Mouse (Mus musculus) thymus, adult 2 months (tissue): ENCODE data around the gene 1700061G19Rik. TPM values are rescaled to one million over a fixed set of nuclear protein-coding genes. Genes with fewer than 3 reads are reported as not detected.
A peak's percentile ranks its signal among the peaks of the same experiment; 100 is the strongest.

ENCODE experiments used
- DNase-seq: peaks from one replicate; pipeline ENCODE4 v3.0.0; 2021
- H3K27ac ChIP-seq: fragments of 200-500 bp; 2 replicates; pipeline ENCODE4 v1.5.1; 2012; ENCODE audit warnings: low read length, control low read depth; ENCODE audit not compliant: control insufficient read depth, insufficient read depth
- H3K27me3 ChIP-seq: fragments of 200-500 bp; 2 replicates; pipeline ENCODE4 v1.6.1; 2012; ENCODE audit warnings: mild to moderate bottlenecking, low read length, moderate library complexity, mixed read lengths; ENCODE audit not compliant: control insufficient read depth, insufficient read depth
- H3K36me3 ChIP-seq: fragments of 200-500 bp; 2 replicates; pipeline ENCODE4 v1.6.1; 2012; ENCODE audit warnings: mild to moderate bottlenecking, low read length, moderate library complexity; ENCODE audit not compliant: control insufficient read depth, insufficient read depth
- H3K4me1 ChIP-seq: fragments of 200-500 bp; replicated peaks from 2 replicates; pipeline ENCODE4 v1.6.1; 2012; ENCODE audit warnings: low read length; ENCODE audit not compliant: control insufficient read depth, insufficient read depth
- H3K4me3 ChIP-seq: fragments of 200-500 bp; 2 replicates; pipeline ENCODE4 v1.5.1; 2012; ENCODE audit warnings: mild to moderate bottlenecking, low read length, control low read depth, moderate library complexity; ENCODE audit not compliant: control insufficient read depth, insufficient read depth
- CTCF ChIP-seq: fragments of 200-500 bp; IDR thresholded peaks from 2 replicates; pipeline ENCODE4 v1.5.1; 2012; ENCODE audit warnings: mild to moderate bottlenecking, control low read depth, low read length, moderate library complexity, borderline replicate concordance; ENCODE audit not compliant: control insufficient read depth, poor library complexity, insufficient read depth; ENCODE audit errors: extremely low read depth
- POLR2A ChIP-seq: fragments of 200-500 bp; IDR thresholded peaks from 2 replicates; pipeline ENCODE4 v1.6.1; 2012; ENCODE audit warnings: mild to moderate bottlenecking, low read length, control low read depth, moderate library complexity; ENCODE audit not compliant: control insufficient read depth, poor library complexity, insufficient read depth; ENCODE audit errors: extremely low read depth
- WGBS: fragments of 180-500 bp; shearing (Covaris S2); methylation state at CpG from one replicate; pipeline ENCODE4 v1.1.7; 2018; 5-methylcytosine and 5-hydroxymethylcytosine counted together
- polyA plus RNA-seq: library from polyadenylated mRNA; depleted of rRNA; stranded (reverse); fragments of >200 nt; gene quantifications from 2 replicates; pipeline ENCODE4 v1.2.3, GENCODE M21; 2012

The 1700061G19Rik gene
- polyA plus RNA-seq, 1 experiment = 0.19 TPM

- H3K27me3 ChIP-seq = no peaks in the 10 kb centered on the region
- no peak overlapping the region for H3K4me3 ChIP-seq
- no peak overlapping the region for H3K27ac ChIP-seq
- no peak for DNase-seq
- WGBS = 96% methylated on average over 13 of the region's 13 CpGs
- TF ChIP-seq POLR2A (no peak), CTCF (no peak)
- no peaks in the 10 kb centered on the region for H3K36me3 ChIP-seq
- peaks cover 5% of the 10 kb centered on the region; the same call in 1 of the 2 replicates for H3K4me1 ChIP-seq
Observed at GRCm38 (mm10) chr17:56849710-56850109, 25.6 kb upstream of the 1700061G19Rik start.

GRCm38 (mm10) chr17:56851167-56851566, 24.1 kb upstream of the 1700061G19Rik start:
- Histone ChIP-seq H3K36me3 (no peaks in the 10 kb centered on the region), H3K27me3 (no peaks in the 10 kb centered on the region), H3K4me3 (no peak overlapping the region), H3K4me1 (peaks cover 9% of the 10 kb centered on the region; the same call in 1 of the 2 replicates), H3K27ac (no peak overlapping the region)
- no peak for TF ChIP-seq POLR2A
- TF ChIP-seq CTCF = no peak
- DNase-seq = no peak
- 89% methylated on average over 3 of the region's 3 CpGs for WGBS

DNA sequence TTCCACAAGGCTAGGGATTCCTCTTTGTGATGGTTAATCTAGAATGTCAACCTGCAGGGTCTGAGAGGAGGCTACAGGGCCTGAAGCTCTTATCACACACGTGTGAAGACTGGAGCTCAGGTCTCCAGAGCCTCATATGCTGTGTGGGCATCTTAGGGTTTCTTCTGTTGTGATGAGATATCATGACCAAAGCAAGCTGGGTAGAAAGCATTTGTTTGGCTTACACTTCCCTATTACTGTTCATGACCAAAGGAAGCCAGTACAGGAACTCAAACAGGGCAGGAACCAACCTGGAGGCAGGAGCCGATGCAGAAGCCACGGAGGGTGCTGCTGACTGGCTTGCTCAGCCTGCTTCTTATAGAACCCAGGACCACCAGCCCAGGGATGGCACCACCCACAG, 19.9 kb upstream of the 1700061G19Rik start:
- WGBS = 55% methylated on average over 3 of the region's 3 CpGs
- DNase-seq = no peak
- no peaks in the 10 kb centered on the region for H3K36me3 ChIP-seq
- H3K4me3 ChIP-seq = no peak overlapping the region
- no peaks in the 10 kb centered on the region for H3K27me3 ChIP-seq
- H3K4me1 ChIP-seq = 0 out of 2 replicates have a peak, but pooled peaks cover 3% of the 10 kb centered on the region
- TF ChIP-seq CTCF (no peak), POLR2A (no peak)
- no peak overlapping the region for H3K27ac ChIP-seq

DNA sequence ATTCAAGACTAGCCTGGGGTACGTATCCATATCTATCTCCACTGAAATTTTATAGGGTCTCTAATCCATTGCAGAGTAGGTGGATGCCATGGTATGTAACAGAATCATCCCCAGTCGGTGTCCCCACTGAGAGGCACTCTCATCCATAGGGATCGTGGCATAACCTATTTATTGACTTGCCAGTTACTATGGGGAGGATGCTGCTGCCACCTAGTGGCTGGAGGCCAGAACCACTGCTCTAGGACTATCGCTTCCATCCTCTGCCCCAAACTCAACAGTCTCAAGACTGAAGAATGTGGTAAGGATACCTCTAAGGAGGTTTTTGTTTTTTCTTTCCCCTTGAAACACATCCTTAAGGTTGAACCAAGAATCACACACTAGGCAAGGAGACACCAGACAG, 17.1 kb upstream of the 1700061G19Rik start:
- no peak overlapping the region for H3K4me3 ChIP-seq
- no peaks in the 10 kb centered on the region for H3K27me3 ChIP-seq
- no peaks in the 10 kb centered on the region for H3K36me3 ChIP-seq
- H3K4me1 ChIP-seq = peaks cover 6% of the 10 kb centered on the region; the same call in 1 of the 2 replicates
- TF ChIP-seq POLR2A (no peak), CTCF (peak; percentile 23; the same call in 1 of the 2 replicates)
- H3K27ac ChIP-seq = no peak overlapping the region
- peak; percentile 72 for DNase-seq
- WGBS = 48% methylated on average over 4 of the region's 4 CpGs

DNA sequence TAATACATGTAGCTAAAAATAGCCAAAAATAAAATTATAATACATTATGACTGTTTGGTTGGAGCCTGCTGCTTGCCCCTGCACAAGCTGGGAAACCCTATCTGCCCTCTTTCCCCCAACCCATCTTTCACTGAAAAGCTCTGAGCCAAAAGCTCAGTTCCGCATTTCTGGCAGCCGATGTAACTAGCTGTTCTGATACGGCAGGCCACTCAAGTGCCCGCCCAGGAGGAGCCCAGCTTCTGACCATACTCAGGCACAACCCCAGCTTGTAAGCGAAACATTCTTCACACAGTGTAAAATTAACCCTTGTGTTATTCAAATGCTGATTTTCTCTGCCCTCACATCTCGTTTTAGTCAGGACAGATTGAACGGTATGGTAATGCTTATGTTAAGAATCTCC, 16.4 kb upstream of the 1700061G19Rik start:
- no peak overlapping the region for H3K27ac ChIP-seq
- peaks cover 6% of the 10 kb centered on the region; the same call in 1 of the 2 replicates for H3K4me1 ChIP-seq
- TF ChIP-seq CTCF (no peak), POLR2A (no peak)
- H3K36me3 ChIP-seq = no peaks in the 10 kb centered on the region
- H3K4me3 ChIP-seq = no peak overlapping the region
- DNase-seq = no peak
- 25% methylated on average over 7 of the region's 7 CpGs for WGBS
- H3K27me3 ChIP-seq = no peaks in the 10 kb centered on the region

GRCm38 (mm10) chr17:56861197-56861596, 14.1 kb upstream of the 1700061G19Rik start:
- Histone ChIP-seq H3K4me1 (peaks cover 3% of the 10 kb centered on the region; the same call in 1 of the 2 replicates), H3K27ac (no peak overlapping the region), H3K4me3 (no peak overlapping the region), H3K36me3 (no peaks in the 10 kb centered on the region), H3K27me3 (no peaks in the 10 kb centered on the region)
- WGBS = 12% methylated on average over 3 of the region's 3 CpGs
- DNase-seq = no peak
- no peak for TF ChIP-seq POLR2A
- TF ChIP-seq CTCF = no peak

DNA sequence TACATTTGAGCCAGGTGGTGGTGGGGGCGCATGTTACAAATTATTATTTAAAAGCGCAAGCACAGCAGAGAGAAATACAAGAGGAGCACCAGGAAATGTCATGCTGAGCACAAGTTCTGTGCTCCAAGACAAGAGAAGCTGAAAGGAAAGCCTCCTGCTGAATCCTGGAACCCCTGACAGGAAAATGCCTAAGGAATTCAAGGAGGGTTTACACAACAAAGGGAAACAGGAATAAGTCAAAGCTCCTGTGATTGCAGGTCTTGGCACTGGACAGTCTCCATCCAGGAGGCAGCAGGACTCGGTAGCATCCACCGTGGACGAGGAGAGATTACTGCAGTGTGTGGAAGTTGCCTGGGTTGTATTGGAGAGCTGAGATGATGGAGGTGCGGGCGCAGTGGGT, 9.2 kb upstream of the 1700061G19Rik start:
- Histone ChIP-seq H3K27ac (no peak overlapping the region), H3K4me3 (no peak overlapping the region), H3K36me3 (no peaks in the 10 kb centered on the region), H3K4me1 (peaks cover 2% of the 10 kb centered on the region; the same call in 1 of the 2 replicates), H3K27me3 (no peaks in the 10 kb centered on the region)
- no peak for TF ChIP-seq POLR2A
- no peak for TF ChIP-seq CTCF
- no peak for DNase-seq
- 97% methylated on average over 7 of the region's 7 CpGs for WGBS
